Mouse (Mus musculus) myocyte (in vitro differentiated cells): Measurements from ENCODE around the gene Prcc. TPM values are rescaled to one million over a fixed set of nuclear protein-coding genes. Genes with fewer than 3 reads are reported as not detected.
A peak's percentile ranks its signal among the peaks of the same experiment; 100 is the strongest.

Experiments
- H3K27me3 ChIP-seq: one replicate; pipeline ENCODE4 v1.6.1; 2011; ENCODE audit not compliant: control insufficient read depth, insufficient read depth, insufficient read length
- H3K36me3 ChIP-seq: one replicate; pipeline ENCODE4 v1.6.1; 2011; ENCODE audit not compliant: control insufficient read depth, insufficient read depth
- H3K4me2 ChIP-seq: one replicate; pipeline ENCODE4 v1.6.1; 2011; ENCODE audit warnings: low read depth, control low read depth
- H3K4me3 ChIP-seq: one replicate; pipeline ENCODE4 v1.5.1; 2011; ENCODE audit warnings: mild to moderate bottlenecking, control low read depth, moderate library complexity
- H3K79me2 ChIP-seq: one replicate; pipeline ENCODE4 v1.6.1; 2011; ENCODE audit not compliant: control insufficient read depth, insufficient read depth
- H3ac ChIP-seq: one replicate; pipeline ENCODE4 v1.6.1; 2011; ENCODE audit not compliant: control insufficient read depth, insufficient read length
- CEBPB ChIP-seq: IDR thresholded peaks from 2 replicates; pipeline ENCODE4 v1.6.1; 2011; ENCODE audit warnings: mild to moderate bottlenecking, moderate library complexity; ENCODE audit not compliant: poor library complexity, insufficient read depth, severe bottlenecking
- E2F4 ChIP-seq: IDR thresholded peaks from one replicate; pipeline ENCODE4 v1.6.1; 2011; ENCODE audit warnings: mild to moderate bottlenecking, control low read depth, moderate library complexity; ENCODE audit not compliant: insufficient read depth
- MAX ChIP-seq: IDR thresholded peaks from one replicate; pipeline ENCODE4 v1.6.1; 2011; ENCODE audit warnings: low read depth, mild to moderate bottlenecking, control low read depth
- MYOD1 ChIP-seq, 3 experiments: IDR thresholded peaks; one replicate each; pipeline ENCODE4 v1.6.1; 2011; ENCODE audit warnings: control low read depth in 2 of 3, low read depth in 2 of 3, mild to moderate bottlenecking in 2 of 3, moderate library complexity in 1 of 3; ENCODE audit not compliant: insufficient read length in 2 of 3, control insufficient read depth in 1 of 3
- MYOG ChIP-seq, 3 experiments: IDR thresholded peaks; one replicate each; pipeline ENCODE4 v1.6.1; 2011; ENCODE audit warnings: control low read depth in 2 of 3, low read depth in 2 of 3, mild to moderate bottlenecking in 2 of 3; ENCODE audit not compliant: insufficient read length in 2 of 3, control insufficient read depth in 1 of 3, insufficient read depth in 1 of 3
- POLR2A ChIP-seq: IDR thresholded peaks from one replicate; pipeline ENCODE4 v1.6.1; 2011; ENCODE audit warnings: low read depth, mild to moderate bottlenecking, control low read depth, moderate library complexity; ENCODE audit not compliant: insufficient read length
- POLR2AphosphoS2 ChIP-seq: IDR thresholded peaks from one replicate; pipeline ENCODE4 v1.6.1; 2011; ENCODE audit warnings: low read depth, control low read depth; ENCODE audit not compliant: insufficient read length
- REST ChIP-seq: IDR thresholded peaks from one replicate; pipeline ENCODE4 v1.6.1; 2011; ENCODE audit warnings: mild to moderate bottlenecking, control low read depth, moderate library complexity; ENCODE audit not compliant: insufficient read depth, insufficient read length
- SRF ChIP-seq: IDR thresholded peaks from one replicate; pipeline ENCODE4 v1.6.1; 2011; ENCODE audit warnings: low read depth; ENCODE audit not compliant: control insufficient read depth, insufficient read length
- TCF12 ChIP-seq: IDR thresholded peaks from one replicate; pipeline ENCODE4 v1.6.1; 2011; ENCODE audit warnings: mild to moderate bottlenecking, control low read depth; ENCODE audit not compliant: poor library complexity, insufficient read depth, severe bottlenecking
- TCF3 ChIP-seq: IDR thresholded peaks from one replicate; pipeline ENCODE4 v1.6.1; 2011; ENCODE audit warnings: low read depth, control low read depth; ENCODE audit not compliant: insufficient read length
- USF1 ChIP-seq: IDR thresholded peaks from one replicate; pipeline ENCODE4 v1.6.1; 2011; ENCODE audit warnings: low read depth, mild to moderate bottlenecking, control low read depth, moderate library complexity
- polyA plus RNA-seq: library from polyadenylated mRNA; unstranded; fragments of >200 nt; fragmentation: generic; extraction: Trizol; gene quantifications from one replicate; pipeline ENCODE4 v1.2.1, GENCODE M21; 2012; ENCODE audit warnings: missing spikeins

Prcc gene
- polyA plus RNA-seq, 1 experiment = 46.3 TPM

DNA sequence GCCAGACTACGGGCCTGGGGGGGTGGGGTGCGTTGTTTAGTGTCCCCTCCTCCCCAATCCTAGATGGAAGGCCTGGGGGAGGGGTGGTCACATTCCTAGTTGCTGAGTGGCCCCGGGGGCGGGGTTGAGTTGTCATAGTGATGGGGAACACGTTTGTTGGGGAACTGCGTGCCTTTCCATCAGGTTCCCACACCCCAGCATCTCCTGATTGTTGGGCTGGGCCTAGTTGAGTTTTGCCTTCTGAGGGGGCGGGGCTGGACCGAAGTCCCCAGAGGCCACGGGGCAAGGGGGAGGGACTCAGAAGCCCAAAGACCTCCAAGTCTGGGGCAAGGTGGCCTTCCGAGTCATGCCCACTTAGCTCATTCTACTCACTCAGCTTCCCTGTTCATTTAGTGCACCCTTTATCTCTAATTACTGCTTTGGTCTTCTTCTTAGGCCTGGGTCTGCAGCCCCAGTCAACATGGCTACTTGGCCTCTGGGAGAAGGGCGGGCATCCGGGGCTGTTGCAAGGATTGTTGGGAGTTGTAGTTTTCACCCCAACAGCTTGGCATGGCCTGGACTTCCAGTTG is 25.2 kb upstream of the Prcc start:
- Histone ChIP-seq H3ac (no peak overlapping the region), H3K4me2 (peak overlapping the region; percentile 94), H3K36me3 (peaks cover 17% of the 10 kb centered on the region), H3K27me3 (no peaks in the 10 kb centered on the region), H3K79me2 (peaks cover 70% of the 10 kb centered on the region), H3K4me3 (peak overlapping the region; percentile 76)
- no peak for TF ChIP-seq MYOG (IDR thresholded peaks at IDR 0.05; ENCODE audit: control insufficient read depth in 1 of 3, insufficient read depth in 1 of 3, insufficient read length in 2 of 3, low read depth in 2 of 3)
- TF ChIP-seq POLR2AphosphoS2 = peak; percentile 54

- H3K4me3 ChIP-seq = peak overlapping the region; percentile 76
- H3K4me2 ChIP-seq = peak overlapping the region; percentile 94
- TF ChIP-seq POLR2AphosphoS2 (peak; percentile 27), MYOG (IDR thresholded peaks at IDR 0.05; ENCODE audit: control insufficient read depth in 1 of 3, insufficient read depth in 1 of 3, insufficient read length in 2 of 3, low read depth in 2 of 3) (no peak)
- peaks cover 16% of the 10 kb centered on the region for H3K36me3 ChIP-seq
- no peak overlapping the region for H3ac ChIP-seq
- no peaks in the 10 kb centered on the region for H3K27me3 ChIP-seq
- H3K79me2 ChIP-seq = peaks cover 70% of the 10 kb centered on the region
Measured at GRCm38 (mm10) chr3:87909874-87910273, 24.5 kb upstream of the Prcc start.

DNA sequence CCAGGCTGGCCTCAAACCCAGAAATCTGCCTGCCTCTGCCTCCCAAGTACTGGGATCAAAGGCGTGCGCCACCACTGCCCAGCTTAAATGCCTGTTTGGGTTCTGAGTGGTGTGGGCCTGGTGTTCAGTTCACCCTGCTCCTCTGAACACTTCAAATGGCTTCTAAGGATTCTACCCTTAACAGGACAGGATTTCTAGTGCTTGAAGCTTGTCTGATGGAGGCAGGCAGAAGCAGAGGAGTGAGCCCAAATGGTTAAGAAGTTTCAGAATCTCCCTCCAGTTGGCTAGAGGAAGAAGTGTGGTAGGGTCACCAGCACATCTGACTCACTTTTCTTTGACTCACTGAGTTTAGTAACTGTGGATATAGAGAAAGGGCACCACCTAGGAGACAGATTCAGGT is 24.0 kb upstream of the Prcc start:
- Histone ChIP-seq H3K4me3 (peak overlapping the region; percentile 76), H3K4me2 (peak overlapping the region; percentile 94)

GRCm38 (mm10) chr3:87907906-87908305 is 22.5 kb upstream of the Prcc start:
- peak overlapping the region; percentile 94 for H3K4me2 ChIP-seq
- peaks cover 64% of the 10 kb centered on the region for H3K79me2 ChIP-seq
- peaks cover 2% of the 10 kb centered on the region for H3K36me3 ChIP-seq
- peak overlapping the region; percentile 95 for H3ac ChIP-seq
- no peak for TF ChIP-seq TCF12
- no peak for TF ChIP-seq CEBPB
- TF ChIP-seq USF1 = no peak
- TF ChIP-seq E2F4 = no peak
- TF ChIP-seq TCF3 = no peak
- no peak for TF ChIP-seq MAX
- no peak for TF ChIP-seq POLR2AphosphoS2
- TF ChIP-seq POLR2A = no peak
- no peak for TF ChIP-seq REST
- TF ChIP-seq MYOD1 (IDR thresholded peaks at IDR 0.05; ENCODE audit: control insufficient read depth in 1 of 3, insufficient read length in 2 of 3, low read depth in 2 of 3) = no peak
- TF ChIP-seq SRF = no peak
- TF ChIP-seq MYOG (IDR thresholded peaks at IDR 0.05; ENCODE audit: control insufficient read depth in 1 of 3, insufficient read depth in 1 of 3, insufficient read length in 2 of 3, low read depth in 2 of 3) = no peak
- H3K4me3 ChIP-seq = peak overlapping the region; percentile 76
- no peaks in the 10 kb centered on the region for H3K27me3 ChIP-seq

More for the DNA sequence above, 24.0 kb upstream of the Prcc start:
- Histone ChIP-seq H3K27me3 (no peaks in the 10 kb centered on the region), H3ac (no peak overlapping the region), H3K36me3 (peaks cover 14% of the 10 kb centered on the region), H3K79me2 (peaks cover 70% of the 10 kb centered on the region)
- TF ChIP-seq TCF3 (no peak), TCF12 (no peak), E2F4 (no peak), MYOG (IDR thresholded peaks at IDR 0.05; ENCODE audit: control insufficient read depth in 1 of 3, insufficient read depth in 1 of 3, insufficient read length in 2 of 3, low read depth in 2 of 3) (no peak), POLR2AphosphoS2 (no peak), SRF (no peak), MAX (no peak), REST (no peak), MYOD1 (IDR thresholded peaks at IDR 0.05; ENCODE audit: control insufficient read depth in 1 of 3, insufficient read length in 2 of 3, low read depth in 2 of 3) (no peak)

DNA sequence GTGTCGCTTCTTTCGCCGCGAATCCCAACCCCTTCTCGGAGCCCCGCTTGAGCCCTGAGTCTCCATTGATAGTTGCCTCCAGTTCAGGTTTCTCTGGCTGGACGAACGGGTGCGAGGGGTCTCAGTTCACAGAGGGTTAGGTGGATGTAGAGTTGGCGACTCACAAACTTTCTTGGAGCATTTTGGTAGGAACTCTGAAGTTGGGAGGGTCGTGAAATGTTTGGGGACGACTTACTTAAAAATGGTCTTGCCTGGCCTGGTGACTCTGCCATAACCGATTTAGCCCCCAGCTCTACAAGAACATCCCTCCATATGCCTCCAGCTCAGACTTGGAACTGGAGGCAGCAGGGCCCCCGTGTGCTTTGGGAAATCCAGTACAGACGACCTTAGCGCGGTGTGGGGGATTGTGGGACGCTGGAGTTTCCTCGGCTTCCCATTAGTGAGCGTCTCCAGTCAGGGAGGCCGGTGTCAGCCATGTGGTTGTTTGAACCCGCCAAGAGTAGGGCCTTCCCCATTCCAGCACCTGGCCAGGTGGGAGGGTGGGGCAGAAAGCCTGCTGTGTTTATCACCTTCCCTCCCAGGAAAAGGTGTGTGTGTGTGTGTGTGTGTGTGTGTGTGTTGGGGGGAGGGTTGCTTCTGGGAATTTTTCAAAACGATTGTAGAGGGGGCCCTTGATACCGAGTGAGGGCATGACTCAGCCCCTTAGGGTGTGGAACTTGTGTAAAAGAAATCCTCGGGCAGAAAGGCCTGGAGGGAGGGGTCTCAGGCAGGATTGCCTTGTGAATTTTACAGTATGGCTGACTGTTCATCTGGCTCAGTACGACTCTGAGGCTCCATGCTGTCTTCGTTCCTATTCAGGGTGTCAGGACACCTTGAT is 21.8 kb upstream of the Prcc start:
- Histone ChIP-seq H3K27me3 (no peaks in the 10 kb centered on the region), H3K4me2 (peak overlapping the region; percentile 94), H3K79me2 (peaks cover 57% of the 10 kb centered on the region), H3K36me3 (no peaks in the 10 kb centered on the region), H3ac (peak overlapping the region; percentile 95), H3K4me3 (peak overlapping the region; percentile 76)
- TF ChIP-seq POLR2A (peak; percentile 40), MYOG (IDR thresholded peaks at IDR 0.05; ENCODE audit: control insufficient read depth in 1 of 3, insufficient read depth in 1 of 3, insufficient read length in 2 of 3, low read depth in 2 of 3) (no peak), TCF12 (no peak), SRF (no peak), TCF3 (no peak), REST (no peak), MYOD1 (IDR thresholded peaks at IDR 0.05; ENCODE audit: control insufficient read depth in 1 of 3, insufficient read length in 2 of 3, low read depth in 2 of 3) (no peak), E2F4 (no peak), USF1 (no peak)
